ENCODE assay signal across 9 mouse cellular contexts in genomic region chr6:42860222-42860819, GRCm38 (mm10). TPM values are rescaled to one million over a fixed set of nuclear protein-coding genes. Genes with fewer than 3 reads are reported as not detected.
DNase-seq lines count a peak whose midpoint lies in the region; ATAC-seq lines count a peak whose summit lies in the region.
"Had no signal": no experiment of that assay in that cellular context is flagged by ENCODE, and none has a peak within 500 bp of the region (broad histone marks: within the 10 kb centered on the region; RNA-seq: fewer than 3 reads in every experiment).

No protein-coding gene starts in this region.

- WGBS in midbrain, embryonic 13.5 days: 14% methylated on average over 4 of the region's 4 CpGs

- H3K36me3 ChIP-seq in midbrain, embryonic 13.5 days: no peaks in the 10 kb centered on the region

- no peaks in the 10 kb centered on the region for H3K4me1 ChIP-seq in midbrain, embryonic 13.5 days (replicated peaks)

- H3K27ac ChIP-seq in midbrain, embryonic 13.5 days: no peak overlapping the region

- ATAC-seq in midbrain, embryonic 13.5 days: peak; percentile 72; the same call in 1 of the 2 replicates
- no peak for ATAC-seq in inflammation-experienced regulatory T-cells, adult 6 months

- peak; percentile 37 for DNase-seq in gastrocnemius, adult 18-20 months (ENCODE audit: low spot score)
- DNase-seq in gastrocnemius, postnatal 14 days: no peak
- peak; percentile 9 for DNase-seq in urinary bladder, postnatal 14 days (ENCODE audit: low spot score)
- no peak for DNase-seq in urinary bladder, postnatal 4 days (ENCODE audit: low spot score in 2 of 2)
- DNase-seq in embryo, embryonic 9.5 days (ENCODE audit: extremely low spot score): peak; percentile 45
- peak; percentile 61 for DNase-seq in kidney, postnatal 14 days

- no peak overlapping the region for H3K4me2 ChIP-seq in midbrain, embryonic 13.5 days (replicated peaks)

- no peaks in the 10 kb centered on the region for H3K9me3 ChIP-seq in midbrain, embryonic 13.5 days

- intact Hi-C loops in gastrocnemius, postnatal 14 days (cut with DNase I; ENCODE audit: low total_unique reads): loop anchor here (10.0 kb wide), 1 partner anchor 256 kb away; no protein-coding TSS in a partner anchor

- no peak overlapping the region for H3K4me3 ChIP-seq in midbrain, embryonic 13.5 days (replicated peaks)

- H3K27me3 ChIP-seq in midbrain, embryonic 13.5 days: no peaks in the 10 kb centered on the region

- no peak overlapping the region for H3K9ac ChIP-seq in midbrain, embryonic 13.5 days (replicated peaks)

RNA-seq across cellular contexts. Expression of gene Olfr449, which starts 26.1 kb away (rescaled TPM):
- total RNA-seq in gastrocnemius, adult 18-20 months (2021): not detected
- not detected for total RNA-seq in gastrocnemius, postnatal 14 days (2021)
- not detected in 2 replicates for polyA plus RNA-seq in midbrain, embryonic 13.5 days (2015; fragmentation: Nextera tagmentation; extraction: Ambion mirVana)
- polyA plus RNA-seq in inflammation-experienced regulatory T-cells, adult 6 months (2017; shearing (Covaris generic)): not detected
- polyA plus RNA-seq: testis, adult 2 months had no signal

RNA-seq across cellular contexts. Expression of gene Olfr448, which starts 29.9 kb away (rescaled TPM):
- total RNA-seq in gastrocnemius, adult 18-20 months (2021): not detected
- total RNA-seq in gastrocnemius, postnatal 14 days (2021): not detected
- polyA plus RNA-seq in midbrain, embryonic 13.5 days (2015; fragmentation: Nextera tagmentation; extraction: Ambion mirVana): not detected in 2 replicates
- polyA plus RNA-seq in inflammation-experienced regulatory T-cells, adult 6 months (2017; shearing (Covaris generic)): not detected
- polyA plus RNA-seq: testis, adult 2 months had no signal

RNA-seq across cellular contexts. Expression of gene Olfr447, which starts 48.4 kb away (rescaled TPM):
- not detected for total RNA-seq in gastrocnemius, adult 18-20 months (2021)
- not detected for total RNA-seq in gastrocnemius, postnatal 14 days (2021)
- not detected in 2 replicates for polyA plus RNA-seq in midbrain, embryonic 13.5 days (2015; fragmentation: Nextera tagmentation; extraction: Ambion mirVana)
- not detected for polyA plus RNA-seq in inflammation-experienced regulatory T-cells, adult 6 months (2017; shearing (Covaris generic))
- polyA plus RNA-seq: testis, adult 2 months had no signal

RNA-seq across cellular contexts. Expression of gene Olfr450, which starts 48.6 kb away (rescaled TPM):
- not detected for total RNA-seq in gastrocnemius, adult 18-20 months (2021)
- not detected for total RNA-seq in gastrocnemius, postnatal 14 days (2021)
- not detected in 2 replicates for polyA plus RNA-seq in midbrain, embryonic 13.5 days (2015; fragmentation: Nextera tagmentation; extraction: Ambion mirVana)
- not detected for polyA plus RNA-seq in inflammation-experienced regulatory T-cells, adult 6 months (2017; shearing (Covaris generic))
- polyA plus RNA-seq: testis, adult 2 months had no signal

Comparison
In these comparisons a context has a peak if more than half of its experiments do, and no peak if none do; other contexts are left out.
1. DNase-seq: peak in gastrocnemius, adult 18-20 months (single experiment), urinary bladder, postnatal 14 days (single experiment), embryo, embryonic 9.5 days (single experiment) and kidney, postnatal 14 days (single experiment); none in gastrocnemius, postnatal 14 days (single experiment) and urinary bladder, postnatal 4 days (0 of 2).